Mouse (Mus musculus): ENCODE measurements around the gene Alkbh5. TPM values are rescaled to one million over a fixed set of nuclear protein-coding genes. Genes with fewer than 3 reads are reported as not detected.
A peak's percentile ranks its signal among the peaks of the same experiment; 100 is the strongest.
"Not testable (repeated sequence)": the region's sequence is repeated elsewhere in the genome, so short reads cannot be mapped to it uniquely, and the experiment has no call there.

Gene Alkbh5
- polyA plus RNA-seq, 1 experiment from 2014 or later: 19.1 TPM

DNA sequence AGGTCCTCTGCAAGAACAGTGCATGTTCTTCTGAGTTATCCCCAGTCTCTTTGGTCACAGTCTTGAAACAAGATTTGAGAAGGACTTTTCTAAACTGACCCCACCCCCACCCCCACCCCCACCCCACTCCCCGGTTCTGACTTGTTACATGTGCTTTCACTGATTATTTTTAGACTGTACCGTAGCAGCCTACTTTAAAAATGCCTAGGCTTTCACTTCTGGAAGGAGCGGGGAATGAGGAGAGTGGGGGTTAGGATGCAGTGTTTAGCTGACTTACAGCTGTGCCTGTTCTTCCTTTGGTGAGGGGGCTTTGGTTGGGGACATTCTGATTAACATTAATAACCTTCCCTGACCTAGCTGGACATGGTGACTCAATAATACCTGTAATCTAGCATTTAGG, 11.9 kb downstream of the Alkbh5 start:
- Histone ChIP-seq H3K36me3 (replicated peaks; ENCODE audit: insufficient read depth, low read length) (peaks cover 43% of the 10 kb centered on the region), H3K4me3 (ENCODE audit: low read depth, low read length) (no peak overlapping the region), H3K9ac (replicated peaks) (no peak overlapping the region), H3K27ac (ENCODE audit: low read depth) (no peak overlapping the region), H3K4me2 (ENCODE audit: low read depth, low read length) (no peak overlapping the region), H3K27me3 (ENCODE audit: insufficient read depth, low read length) (no peaks in the 10 kb centered on the region), H3K4me1 (ENCODE audit: insufficient read depth) (peaks cover 13% of the 10 kb centered on the region), H3K9me3 (ENCODE audit: low read length) (no peaks in the 10 kb centered on the region)
- DNase-seq: no peak
- 83% methylated on average over 3 of the region's 3 CpGs for WGBS (ENCODE audit: insufficient replicate concordance)
- ATAC-seq: no peak
- TF ChIP-seq CTCF (IDR thresholded peaks at IDR 0.05; ENCODE audit: low read depth) (no peak), EP300 (IDR thresholded peaks at IDR 0.05; ENCODE audit: low read depth) (no peak)

DNA sequence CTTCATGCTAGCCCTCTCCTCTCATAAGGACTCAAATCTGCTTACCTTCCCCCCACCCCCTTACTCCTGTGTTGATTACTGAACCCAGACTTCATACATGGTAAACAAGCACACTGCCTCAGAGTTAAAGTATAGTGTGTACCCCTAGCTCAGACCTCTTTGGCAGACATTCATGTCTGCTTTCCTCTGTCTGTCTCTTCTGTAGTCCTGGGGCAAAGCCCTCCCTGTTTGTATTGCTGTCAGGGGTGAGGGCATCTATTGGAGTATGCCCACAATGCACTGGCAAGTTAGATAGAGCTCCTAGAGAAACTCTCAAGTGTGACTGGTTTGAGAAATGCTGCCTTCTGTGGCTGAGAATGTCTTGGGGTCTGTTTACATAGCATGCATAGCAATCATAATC, 16.9 kb downstream of the Alkbh5 start:
- ATAC-seq (no peak), DNase-seq (no peak)
- no peak overlapping the region for H3K9ac ChIP-seq (replicated peaks)
- TF ChIP-seq EP300 (IDR thresholded peaks at IDR 0.05; ENCODE audit: low read depth) (no peak), CTCF (IDR thresholded peaks at IDR 0.05; ENCODE audit: low read depth) (no peak)
- no peak overlapping the region for H3K4me2 ChIP-seq (ENCODE audit: low read depth, low read length)
- H3K36me3 ChIP-seq (replicated peaks; ENCODE audit: insufficient read depth, low read length): peaks cover 71% of the 10 kb centered on the region
- no peaks in the 10 kb centered on the region for H3K4me1 ChIP-seq (ENCODE audit: insufficient read depth)
- H3K27me3 ChIP-seq (ENCODE audit: insufficient read depth, low read length): no peaks in the 10 kb centered on the region
- H3K4me3 ChIP-seq (ENCODE audit: low read depth, low read length): no peak overlapping the region
- no peak overlapping the region for H3K27ac ChIP-seq (ENCODE audit: low read depth)
- no peaks in the 10 kb centered on the region for H3K9me3 ChIP-seq (ENCODE audit: low read length)

DNA sequence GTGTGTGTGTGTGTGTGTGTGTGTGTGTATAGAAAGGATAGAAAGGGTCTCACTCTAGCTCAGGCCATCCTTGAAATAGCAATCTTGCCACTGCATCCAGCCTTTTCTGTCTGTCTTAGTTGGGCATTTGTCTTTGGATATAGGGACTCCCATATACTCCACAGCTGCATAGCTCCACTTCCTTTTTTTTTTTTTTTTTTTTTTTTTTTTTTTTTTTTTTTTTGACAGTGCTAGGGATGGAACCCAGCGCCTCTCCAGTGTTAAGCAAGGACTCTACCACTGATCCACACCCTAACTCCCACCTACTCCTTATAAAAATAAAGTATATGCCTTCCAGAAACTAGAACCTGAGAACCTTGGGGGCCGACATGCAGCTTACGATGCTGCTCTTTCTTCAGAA, 21.5 kb downstream of the Alkbh5 start:
- no peak for TF ChIP-seq EP300 (IDR thresholded peaks at IDR 0.05; ENCODE audit: low read depth)
- TF ChIP-seq CTCF (IDR thresholded peaks at IDR 0.05; ENCODE audit: low read depth): no peak
- 86% methylated on average over 3 of the region's 3 CpGs for WGBS (ENCODE audit: insufficient replicate concordance)
- ATAC-seq (no peak), DNase-seq (no peak)
- H3K4me2 ChIP-seq (ENCODE audit: low read depth, low read length): no peak overlapping the region
- no peak overlapping the region for H3K9ac ChIP-seq (replicated peaks)
- no peaks in the 10 kb centered on the region for H3K27me3 ChIP-seq (ENCODE audit: insufficient read depth, low read length)
- H3K36me3 ChIP-seq (replicated peaks; ENCODE audit: insufficient read depth, low read length): peaks cover 43% of the 10 kb centered on the region
- no peak overlapping the region for H3K27ac ChIP-seq (ENCODE audit: low read depth)
- no peaks in the 10 kb centered on the region for H3K9me3 ChIP-seq (ENCODE audit: low read length)
- H3K4me1 ChIP-seq (ENCODE audit: insufficient read depth): no peaks in the 10 kb centered on the region
- H3K4me3 ChIP-seq (ENCODE audit: low read depth, low read length): no peak overlapping the region

DNA sequence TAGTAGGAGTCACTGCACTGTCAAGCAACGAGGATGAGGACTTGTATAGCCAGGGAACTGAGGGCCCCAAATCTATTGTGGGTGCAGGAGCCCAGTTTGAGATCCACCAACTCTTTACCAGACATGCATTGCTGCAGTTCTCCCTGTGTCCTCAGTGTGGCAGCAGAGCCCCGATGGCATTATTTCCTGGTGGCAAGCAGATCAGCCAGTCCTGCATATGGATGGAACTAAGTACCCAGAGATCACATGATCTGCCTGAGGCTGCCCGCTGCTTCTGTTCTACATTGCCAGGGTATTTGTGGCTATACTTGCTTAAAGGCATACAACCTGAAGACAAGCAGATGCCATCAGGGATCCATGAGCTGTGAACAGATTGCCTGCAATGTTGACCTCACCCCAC, 23.2 kb downstream of the Alkbh5 start:
- Histone ChIP-seq H3K4me3 (ENCODE audit: low read depth, low read length) (no peak overlapping the region), H3K27me3 (ENCODE audit: insufficient read depth, low read length) (no peaks in the 10 kb centered on the region), H3K27ac (ENCODE audit: low read depth) (no peak overlapping the region), H3K9ac (replicated peaks) (no peak overlapping the region), H3K9me3 (ENCODE audit: low read length) (no peaks in the 10 kb centered on the region), H3K4me2 (ENCODE audit: low read depth, low read length) (no peak overlapping the region), H3K4me1 (ENCODE audit: insufficient read depth) (no peaks in the 10 kb centered on the region), H3K36me3 (replicated peaks; ENCODE audit: insufficient read depth, low read length) (peaks cover 26% of the 10 kb centered on the region)
- DNase-seq: peak; percentile 63
- TF ChIP-seq EP300 (IDR thresholded peaks at IDR 0.05; ENCODE audit: low read depth): no peak
- peak; percentile 96 for TF ChIP-seq CTCF (IDR thresholded peaks at IDR 0.05; ENCODE audit: low read depth)
- WGBS (ENCODE audit: insufficient replicate concordance): 19% methylated on average over 3 of the region's 3 CpGs
- ATAC-seq: no peak

DNA sequence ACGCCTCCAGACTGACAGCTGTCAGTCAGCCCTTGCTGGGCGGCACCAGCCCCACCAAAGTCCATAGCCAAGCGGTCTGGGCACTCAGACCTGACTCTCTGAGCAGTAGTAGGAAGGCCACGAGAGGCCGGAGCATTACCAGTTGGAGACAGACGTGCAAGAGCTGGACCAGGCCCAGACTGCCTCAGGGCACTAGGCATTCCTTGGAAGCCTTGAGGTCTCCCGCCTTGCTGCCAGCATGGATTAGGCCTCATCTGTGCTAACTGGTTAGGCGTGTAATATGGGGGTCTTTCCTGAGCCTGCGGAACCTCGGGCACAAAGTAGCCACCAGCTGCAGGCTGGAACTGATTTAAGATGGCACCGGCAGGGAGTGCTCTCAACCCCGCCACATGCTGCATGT, 37.8 kb downstream of the Alkbh5 start:
- ATAC-seq; H3K27me3 ChIP-seq (ENCODE audit: insufficient read depth, low read length); H3K36me3 ChIP-seq (replicated peaks; ENCODE audit: insufficient read depth, low read length); H3K9ac ChIP-seq (replicated peaks); H3K9me3 ChIP-seq (ENCODE audit: low read length); H3K27ac ChIP-seq (ENCODE audit: low read depth); DNase-seq; H3K4me2 ChIP-seq (ENCODE audit: low read depth, low read length); H3K4me1 ChIP-seq (ENCODE audit: insufficient read depth); H3K4me3 ChIP-seq (ENCODE audit: low read depth, low read length): not testable (repeated sequence)
- 87% methylated on average over 8 of the region's 12 CpGs for WGBS (ENCODE audit: insufficient replicate concordance)

Other genes with a start within 250 kb of the Alkbh5 start
- 3.0 and 3.6 TPM in 2 replicates for gene Tom1l2, start 183.5 kb upstream of the Alkbh5 start, polyA plus RNA-seq (2015; fragmentation: Nextera tagmentation; extraction: Ambion mirVana)
- gene Drc3, start 183.1 kb upstream of the Alkbh5 start, polyA plus RNA-seq (2015; fragmentation: Nextera tagmentation; extraction: Ambion mirVana): 0.54 and 0.56 TPM in 2 replicates
- gene Gid4, start 119.2 kb upstream of the Alkbh5 start, polyA plus RNA-seq (2015; fragmentation: Nextera tagmentation; extraction: Ambion mirVana): 5.1 and 5.6 TPM in 2 replicates
- gene Atpaf2, start 117.9 kb upstream of the Alkbh5 start, polyA plus RNA-seq (2015; fragmentation: Nextera tagmentation; extraction: Ambion mirVana): 20.9 and 22.6 TPM in 2 replicates
- gene Drg2, start 81.8 kb upstream of the Alkbh5 start, polyA plus RNA-seq (2015; fragmentation: Nextera tagmentation; extraction: Ambion mirVana): 25.1 and 25.9 TPM in 2 replicates
- gene Myo15, start 67.0 kb upstream of the Alkbh5 start, polyA plus RNA-seq (2015; fragmentation: Nextera tagmentation; extraction: Ambion mirVana): 0.06 and 0.09 TPM in 2 replicates
- 4.2 and 4.6 TPM in 2 replicates for gene Llgl1, start 163.3 kb downstream of the Alkbh5 start, polyA plus RNA-seq (2015; fragmentation: Nextera tagmentation; extraction: Ambion mirVana)
- 23.3 and 23.4 TPM in 2 replicates for gene Flii, start 190.9 kb downstream of the Alkbh5 start, polyA plus RNA-seq (2015; fragmentation: Nextera tagmentation; extraction: Ambion mirVana)
- 4.5 and 4.9 TPM in 2 replicates for gene Mief2, start 192.0 kb downstream of the Alkbh5 start, polyA plus RNA-seq (2015; fragmentation: Nextera tagmentation; extraction: Ambion mirVana)
- 2.5 and 3.2 TPM in 2 replicates for gene Top3a, start 241.0 kb downstream of the Alkbh5 start, polyA plus RNA-seq (2015; fragmentation: Nextera tagmentation; extraction: Ambion mirVana)
- 1.9 and 2.0 TPM in 2 replicates for gene Smcr8, start 241.1 kb downstream of the Alkbh5 start, polyA plus RNA-seq (2015; fragmentation: Nextera tagmentation; extraction: Ambion mirVana)

Data from liver, postnatal 0 days (tissue).